Mouse (Mus musculus): ENCODE measurements around the gene Ypel2.

DNA sequence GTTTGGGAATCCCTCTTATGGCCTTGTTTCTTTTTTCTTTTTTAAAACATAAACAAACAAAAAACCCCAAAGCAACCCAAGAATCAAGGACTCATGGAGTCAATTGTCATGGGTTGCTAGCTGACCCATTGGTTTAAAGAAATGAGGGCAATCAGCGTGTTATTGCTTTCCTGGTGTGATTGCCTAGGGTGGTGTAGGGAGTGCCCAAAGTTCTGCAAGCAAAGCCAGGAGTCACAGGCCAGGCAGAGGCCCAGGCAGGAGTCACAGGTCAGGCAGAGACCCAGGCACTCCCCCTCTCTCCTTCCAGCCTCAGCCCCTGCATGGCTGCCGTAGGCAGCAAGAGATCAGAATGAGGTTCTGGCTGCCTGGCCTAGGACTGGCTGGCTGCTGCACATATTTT is 58.6 kb downstream of the Ypel2 start:
- TF ChIP-seq CTCF (IDR thresholded peaks at IDR 0.05 in 2 of 3, conservative IDR thresholded peaks at IDR 0.05 in 1 of 3; ENCODE audit: control insufficient read depth in 1 of 3, insufficient read depth in 1 of 3, low read depth in 2 of 3, low read length in 3 of 3, poor library complexity in 1 of 3, severe bottlenecking in 1 of 3), result no peak
- TF ChIP-seq POLR2AphosphoS2 (IDR thresholded peaks at IDR 0.05; ENCODE audit: low read length), result no peak
- TF ChIP-seq MAFK (IDR thresholded peaks at IDR 0.05; ENCODE audit: borderline replicate concordance, low read depth, low read length), result no peak
- no peak for TF ChIP-seq CHD2 (IDR thresholded peaks at IDR 0.05; ENCODE audit: low read length)
- TF ChIP-seq MAX (IDR thresholded peaks at IDR 0.05; ENCODE audit: low read length), result no peak
- TF ChIP-seq BHLHE40 (IDR thresholded peaks at IDR 0.05; ENCODE audit: borderline replicate concordance, low read depth, low read length), result no peak
- no peak for TF ChIP-seq GATA1 (IDR thresholded peaks at IDR 0.05; ENCODE audit: low read depth, low read length)
- TF ChIP-seq TBP (IDR thresholded peaks at IDR 0.05; ENCODE audit: low read depth, low read length), result no peak
- TF ChIP-seq MEF2A (IDR thresholded peaks at IDR 0.05; ENCODE audit: extremely low read depth, insufficient replicate concordance, low read depth, low read length, poor library complexity, severe bottlenecking), result no peak
- no peak for TF ChIP-seq POLR2A (IDR thresholded peaks at IDR 0.05; ENCODE audit: control insufficient read depth in 1 of 2, insufficient read depth in 1 of 2, low read depth in 1 of 2, low read length in 2 of 2, poor library complexity in 1 of 2)
- no peak for TF ChIP-seq JUND (IDR thresholded peaks at IDR 0.05; ENCODE audit: low read depth, low read length)
- no peak for TF ChIP-seq HCFC1 (IDR thresholded peaks at IDR 0.05; ENCODE audit: low read depth, low read length)
- TF ChIP-seq UBTF (IDR thresholded peaks at IDR 0.05; ENCODE audit: borderline replicate concordance, insufficient read depth, low read depth, low read length), result no peak
- no peak for TF ChIP-seq EP300 (IDR thresholded peaks at IDR 0.05; ENCODE audit: low read depth in 1 of 2, low read length in 2 of 2)
